Mouse (Mus musculus) mesoderm, embryonic 11.5 days (tissue): Measurements from ENCODE around the gene Ush1c.
"Not testable (repeated sequence)": the region's sequence is repeated elsewhere in the genome, so short reads cannot be mapped to it uniquely, and the experiment has no call there.

Experiments
- DNase-seq: peaks from one replicate; pipeline ENCODE4 v3.0.0-alpha.2; 2012; ENCODE audit warnings: low read depth, low spot score

Ush1c gene

DNA sequence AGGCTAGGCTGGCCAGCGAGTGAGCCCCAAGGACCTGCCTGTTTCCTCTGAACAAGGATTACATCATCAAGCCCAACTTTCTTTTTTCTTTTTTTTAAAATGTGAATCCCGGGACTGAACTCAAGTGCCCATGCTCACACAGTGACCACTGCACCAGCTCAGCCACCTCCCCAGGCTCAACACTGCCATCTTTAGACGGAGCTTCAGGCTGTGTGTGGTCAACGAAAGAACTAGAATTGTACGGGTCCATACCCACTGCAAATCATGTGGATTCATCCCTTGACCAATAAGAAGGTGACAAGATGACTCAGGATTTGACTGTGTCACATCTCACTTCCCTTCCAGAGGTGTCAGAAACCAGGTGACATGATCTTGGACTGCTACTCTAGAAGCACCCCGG is 33.5 kb downstream of the Ush1c start:
- DNase-seq, result no peak

DNA sequence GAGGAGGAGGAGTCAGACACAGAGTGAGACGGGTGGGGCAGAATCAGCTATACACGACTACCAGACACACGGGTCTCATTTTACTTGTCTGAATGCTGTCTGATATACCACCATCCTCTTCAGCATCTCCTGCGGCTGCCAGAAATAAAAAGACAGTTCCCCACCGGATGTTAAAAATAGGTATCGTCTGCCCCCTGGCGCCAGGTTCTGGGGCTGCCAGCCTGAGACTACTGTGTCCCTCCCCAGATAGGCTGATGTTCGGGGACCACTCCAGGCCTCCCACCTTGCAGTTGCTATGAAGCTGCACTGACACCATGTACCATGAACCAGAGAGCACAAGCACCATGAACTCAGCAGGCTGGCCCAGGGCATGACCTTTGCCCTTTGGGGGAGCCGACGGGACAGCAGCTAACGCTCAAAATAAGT is 34.2 kb downstream of the Ush1c start:
- peak; percentile 42 for DNase-seq

DNA sequence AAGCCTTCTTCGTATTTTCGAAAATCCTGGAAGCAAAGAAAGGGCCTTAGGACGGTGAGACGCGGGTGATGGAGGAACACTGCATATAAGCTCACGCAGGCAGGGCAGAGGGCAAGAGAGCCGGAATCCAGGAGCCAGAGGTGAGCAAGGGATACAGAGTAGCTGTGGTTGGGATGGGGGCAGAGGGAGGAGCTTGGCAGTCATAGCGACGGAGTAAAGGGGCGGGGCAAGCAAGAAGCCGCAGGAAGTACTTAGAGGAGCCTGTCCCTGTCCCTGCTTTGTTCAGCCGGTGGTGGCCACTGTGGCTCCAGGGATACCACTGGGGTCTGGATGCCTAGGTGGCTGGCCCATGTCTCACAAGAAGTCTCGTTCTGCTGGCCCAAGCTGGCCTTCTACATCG is 36.7 kb downstream of the Ush1c start:
- DNase-seq, result peak; percentile 51

- no peak for DNase-seq
Observed at GRCm38 (mm10) chr7:46200021-46200420, 38.3 kb downstream of the Ush1c start.

GRCm38 (mm10) chr7:46195356-46195755 is 42.9 kb downstream of the Ush1c start:
- DNase-seq, result no peak

GRCm38 (mm10) chr7:46184232-46184631 is 54.1 kb downstream of the Ush1c start:
- DNase-seq, result no peak

DNA sequence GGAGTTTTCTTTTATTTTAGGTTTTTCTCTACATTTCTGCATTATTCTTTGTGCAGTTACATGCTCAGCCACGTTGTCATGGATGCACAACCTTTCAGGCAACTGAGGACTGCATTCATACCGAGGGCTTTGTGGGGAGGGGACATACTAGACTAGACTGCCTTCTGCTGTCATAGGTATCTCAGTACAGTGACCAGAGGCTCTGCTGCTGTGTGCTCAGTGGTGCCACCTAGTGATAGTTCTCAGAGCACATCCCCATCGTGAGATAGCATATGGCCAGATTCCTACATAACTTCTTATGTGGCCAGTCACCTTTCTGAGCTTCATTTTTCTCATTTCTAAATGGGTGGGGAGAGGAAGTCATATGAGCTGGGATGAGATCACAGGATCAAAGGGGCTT is 56.7 kb downstream of the Ush1c start:
- peak; percentile 79 for DNase-seq

DNA sequence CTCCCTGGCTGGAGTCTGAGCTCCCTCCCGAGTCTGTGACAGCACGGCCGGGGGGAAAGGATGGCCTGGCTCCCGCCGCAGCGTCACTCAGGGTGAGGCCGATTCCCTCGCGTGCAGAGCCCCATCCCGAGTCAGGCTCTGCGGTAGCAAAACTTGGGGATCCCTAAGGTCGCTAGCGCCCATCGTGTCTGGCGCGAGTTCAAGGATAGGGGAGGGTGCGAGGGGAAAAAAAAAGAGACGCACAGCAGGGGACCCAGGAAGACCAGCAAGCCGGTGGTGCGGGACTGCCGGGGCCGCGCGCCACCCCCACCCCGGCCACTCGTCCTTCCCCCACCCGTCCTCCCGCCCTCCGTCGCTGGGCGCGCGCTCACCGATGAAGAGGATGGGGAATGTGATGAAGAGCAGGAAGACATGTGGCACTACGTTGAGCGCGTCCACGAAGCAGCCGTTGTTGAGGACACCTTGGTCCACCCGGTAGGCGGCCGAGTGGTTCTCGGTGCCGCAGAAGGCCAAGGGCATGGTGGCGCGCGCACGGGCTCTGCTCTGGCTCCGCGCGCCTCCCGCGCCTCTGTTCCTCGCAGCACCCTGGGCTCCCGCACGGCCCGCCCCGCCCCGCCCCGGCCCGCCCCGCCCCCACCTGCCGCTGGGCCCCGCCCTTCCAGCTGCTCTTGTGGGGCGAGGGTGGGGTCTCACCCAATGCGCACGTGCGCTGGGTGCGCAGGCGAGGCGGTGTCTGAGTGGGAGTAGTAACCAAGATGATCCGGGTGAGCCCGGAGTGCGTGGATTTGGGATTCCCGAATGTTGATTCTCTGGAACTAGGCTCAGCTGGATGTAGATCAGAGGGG is 58.6 kb downstream of the Ush1c start, which contains the start of gene Abcc8:
Abcc8 (minus strand) TSS at position 603 of the 845 bp plus-strand sequence.
- DNase-seq, result peak; percentile 24

DNA sequence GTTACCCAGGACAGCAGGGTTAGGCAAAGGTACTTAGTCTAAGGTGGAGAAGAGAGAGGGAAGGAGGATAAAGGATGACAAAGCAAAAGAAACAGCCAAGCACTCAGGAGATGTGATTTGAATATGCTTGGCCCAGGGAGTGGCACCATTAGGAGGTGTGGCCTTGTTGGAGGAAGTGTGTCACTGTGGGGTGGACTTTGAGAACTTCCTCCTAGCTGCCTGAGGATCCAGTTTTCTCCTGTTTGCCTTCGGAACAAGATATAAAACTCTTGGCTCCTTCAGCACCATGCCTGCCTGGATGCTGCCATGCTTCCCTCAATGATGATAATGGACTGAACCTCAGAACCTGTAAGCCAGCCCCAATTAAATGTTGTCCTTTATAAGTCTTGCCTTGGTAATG is 69.3 kb downstream of the Ush1c start:
- not testable (repeated sequence) for DNase-seq

DNA sequence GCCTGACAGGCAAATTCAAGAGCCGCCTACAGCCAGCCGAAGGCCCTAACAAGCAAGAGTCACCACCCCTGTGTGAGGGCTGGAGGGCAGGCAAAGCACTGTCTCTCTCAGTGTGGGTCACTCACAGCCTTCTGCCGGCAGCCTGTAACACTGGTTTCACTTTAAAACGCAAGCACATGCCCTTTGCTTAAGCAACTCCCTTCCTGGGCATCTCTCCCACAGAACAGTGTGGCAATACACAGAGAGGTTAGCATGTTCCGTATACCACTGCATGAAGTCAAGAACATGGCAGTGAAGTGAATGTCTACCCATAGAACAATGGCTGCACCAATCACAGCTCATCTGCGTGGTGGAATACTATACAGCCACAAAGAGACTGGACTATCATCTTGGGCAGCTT is 69.9 kb downstream of the Ush1c start:
- DNase-seq, result no peak

GRCm38 (mm10) chr7:46167901-46168300 is 70.4 kb downstream of the Ush1c start:
- no peak for DNase-seq

DNA sequence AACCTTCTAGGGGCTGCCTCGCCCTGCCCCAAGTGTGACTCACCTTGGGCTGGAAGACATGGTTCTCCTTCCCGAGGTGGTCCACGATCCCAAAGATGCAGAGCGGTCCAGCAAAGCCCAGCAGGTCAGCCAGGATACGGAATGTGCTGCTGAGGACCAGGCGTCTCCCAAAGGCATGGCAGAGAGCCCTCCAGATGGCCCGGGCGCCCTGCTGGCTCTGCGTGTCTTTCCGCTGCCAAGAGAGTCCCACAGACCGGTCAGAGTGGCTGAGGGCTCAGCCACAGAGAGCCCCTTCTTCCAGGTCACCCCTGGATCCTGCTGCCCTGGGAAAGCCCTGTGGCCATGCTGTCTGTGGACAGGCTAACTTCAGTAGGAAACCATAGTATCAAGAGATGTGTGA is 72.4 kb downstream of the Ush1c start:
- no peak for DNase-seq

DNA sequence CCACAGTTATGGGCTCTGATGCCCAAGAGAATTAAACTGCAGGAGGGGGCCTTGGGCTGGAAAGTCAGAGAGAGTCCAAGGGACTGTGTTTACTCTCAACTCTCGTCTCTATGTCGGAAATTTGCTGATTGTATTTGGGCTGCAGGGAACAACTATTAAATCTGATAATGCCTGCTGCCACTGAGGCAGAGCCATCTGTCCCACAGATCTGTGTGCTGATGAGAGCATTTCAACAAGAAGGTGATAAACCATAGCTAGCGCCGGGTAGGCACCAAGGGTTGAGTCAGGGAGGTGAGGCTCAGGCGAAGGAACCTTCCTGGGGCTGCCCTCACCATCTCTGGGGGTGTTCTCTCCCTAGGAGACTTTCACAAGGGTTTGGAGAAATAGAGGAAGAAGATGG is 75.6 kb downstream of the Ush1c start:
- DNase-seq, result no peak

- DNase-seq, result no peak
Observed at GRCm38 (mm10) chr7:46162132-46162727, 76.1 kb downstream of the Ush1c start.

- DNase-seq, result no peak
Observed at GRCm38 (mm10) chr7:46161615-46162014, 76.7 kb downstream of the Ush1c start.

- no peak for DNase-seq
Observed at GRCm38 (mm10) chr7:46157746-46158145, 80.6 kb downstream of the Ush1c start.

GRCm38 (mm10) chr7:46154498-46155488 is 83.5 kb downstream of the Ush1c start:
- peak; percentile 61 for DNase-seq

GRCm38 (mm10) chr7:46152819-46153351 is 85.4 kb downstream of the Ush1c start:
- no peak for DNase-seq

DNA sequence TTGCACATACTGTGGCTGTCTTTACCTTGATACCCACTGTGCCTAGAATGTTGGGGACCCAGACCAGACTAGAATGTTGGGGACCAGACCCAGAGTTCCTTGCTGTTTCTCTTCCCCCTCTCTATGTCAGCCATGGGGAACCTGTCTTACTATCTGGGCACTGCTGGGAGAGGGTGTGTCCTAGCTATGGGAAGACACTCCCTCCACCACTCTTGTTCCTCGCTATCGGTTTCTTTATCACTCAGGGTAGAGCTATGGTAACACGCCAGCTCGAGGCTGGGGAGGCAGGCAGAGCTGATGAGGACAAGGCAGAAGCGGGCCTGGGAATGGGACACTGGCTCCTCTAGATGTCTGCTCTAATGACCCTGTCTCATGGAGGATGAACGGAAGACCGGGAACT is 90.9 kb downstream of the Ush1c start:
- DNase-seq, result no peak

DNA sequence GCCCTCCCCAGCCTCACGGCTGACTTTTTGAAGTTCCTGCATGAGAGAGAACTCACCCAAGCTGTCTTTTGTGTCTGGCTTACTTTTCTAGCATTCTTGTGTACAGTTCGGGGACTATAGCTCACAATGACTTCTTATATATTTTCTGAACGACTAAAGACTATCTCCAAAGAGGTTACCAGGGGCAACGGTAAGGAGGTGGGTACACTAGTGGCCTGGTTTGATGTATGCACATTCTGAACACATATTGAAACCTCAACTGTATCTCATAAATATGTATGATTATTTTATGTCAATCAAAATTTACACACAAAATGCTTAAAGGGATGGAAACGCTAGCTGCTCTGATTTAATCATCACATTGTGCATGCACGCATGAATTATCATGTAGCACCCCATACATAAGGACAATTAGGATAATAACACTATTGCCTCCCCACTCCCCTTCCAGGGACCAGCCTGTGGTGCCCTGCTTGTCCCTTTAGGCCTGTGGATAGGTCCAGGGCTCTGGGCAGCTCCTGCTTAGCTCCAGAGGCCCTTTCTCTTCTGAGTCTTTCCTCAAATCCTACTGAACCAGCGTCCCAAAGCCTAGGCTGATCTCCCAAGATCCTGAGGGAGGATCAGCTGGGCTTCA is 91.5 kb downstream of the Ush1c start:
- no peak for DNase-seq
